Mouse (Mus musculus) CH12.LX (cell line): ENCODE measurements around the gene Chic2. TPM values are rescaled to one million over a fixed set of nuclear protein-coding genes. Genes with fewer than 3 reads are reported as not detected.

Experiments
- DNase-seq: peaks from one replicate; pipeline ENCODE4 v3.0.0-alpha.2; 2013; ENCODE audit errors: extremely low read depth
- H3K27ac ChIP-seq: 2 replicates; pipeline ENCODE4 v1.5.1; 2012; ENCODE audit warnings: low read depth, mild to moderate bottlenecking, control low read depth, moderate library complexity; ENCODE audit not compliant: insufficient read depth
- H3K27me3 ChIP-seq: replicated peaks from 2 replicates; pipeline ENCODE3; 2012; ENCODE audit warnings: inconsistent platforms
- H3K36me3 ChIP-seq, 2 experiments: replicated peaks in 1 of 2; 2 replicates each; pipeline versions ENCODE3 to v1.6.1; 2012; ENCODE audit warnings: inconsistent platforms in 1 of 2, low read length in 1 of 2, mild to moderate bottlenecking in 1 of 2, mixed read lengths in 1 of 2, moderate library complexity in 1 of 2; ENCODE audit not compliant: control insufficient read depth in 1 of 2, insufficient read depth in 1 of 2
- H3K4me1 ChIP-seq, 2 experiments: 2 replicates each; pipeline ENCODE4 v1.6.1; 2012; ENCODE audit warnings: inconsistent platforms in 1 of 2, moderate library complexity in 1 of 2; ENCODE audit not compliant: insufficient read depth in 2 of 2, control insufficient read depth in 1 of 2
- H3K4me2 ChIP-seq: 2 replicates; pipeline ENCODE4 v1.6.1; 2012; ENCODE audit warnings: low read depth, mild to moderate bottlenecking, control low read depth; ENCODE audit not compliant: poor library complexity, insufficient read depth, severe bottlenecking
- H3K4me3 ChIP-seq, 3 experiments: fragments of 150-350 bp in 1 of 3; sonication (generic) in 1 of 3; replicated peaks in 1 of 3; 2 replicates each; pipeline versions ENCODE3 to v1.5.1; 2011 to 2012; ENCODE audit warnings: low read depth in 2 of 3, low read length in 2 of 3, mild to moderate bottlenecking in 2 of 3, moderate library complexity in 2 of 3, control low read depth in 1 of 3, improper control_type of control experiment in 1 of 3, inconsistent platforms in 1 of 3, mixed read lengths in 1 of 3; ENCODE audit not compliant: poor library complexity in 1 of 3
- H3K79me2 ChIP-seq: replicated peaks from 2 replicates; pipeline ENCODE4 v1.6.1; 2012; ENCODE audit warnings: mild to moderate bottlenecking, moderate library complexity; ENCODE audit not compliant: control insufficient read depth, poor library complexity, insufficient read depth, severe bottlenecking; ENCODE audit errors: extremely low read depth
- H3K9ac ChIP-seq: 2 replicates; pipeline ENCODE4 v1.6.1; 2012; ENCODE audit warnings: low read depth, mild to moderate bottlenecking, control low read depth, moderate library complexity; ENCODE audit not compliant: insufficient read depth
- H3K9me3 ChIP-seq: replicated peaks from 2 replicates; pipeline ENCODE3; 2012; ENCODE audit warnings: low read length, inconsistent platforms, mixed read lengths
- BHLHE40 ChIP-seq: IDR thresholded peaks from 2 replicates; pipeline ENCODE4 v1.6.1; 2011; ENCODE audit warnings: mild to moderate bottlenecking, low read depth, low read length, improper control_type of control experiment
- CHD1 ChIP-seq: IDR thresholded peaks from 2 replicates; pipeline ENCODE4 v1.6.1; 2012; ENCODE audit warnings: low read depth, low read length, improper control_type of control experiment, inconsistent platforms
- CTCF ChIP-seq, 2 experiments: IDR thresholded peaks in 1 of 2; conservative IDR thresholded peaks in 1 of 2; 2 replicates each; pipeline ENCODE4 v1.5.1; 2011 to 2012; ENCODE audit warnings: low read depth in 2 of 2, low read length in 2 of 2, improper control_type of control experiment in 1 of 2, inconsistent platforms in 1 of 2, mild to moderate bottlenecking in 1 of 2, moderate library complexity in 1 of 2
- HCFC1 ChIP-seq: IDR thresholded peaks from 2 replicates; pipeline ENCODE4 v1.6.1; 2012; ENCODE audit warnings: low read depth, mild to moderate bottlenecking, inconsistent platforms, low read length, improper control_type of control experiment
- IRF4 ChIP-seq: IDR thresholded peaks from 2 replicates; pipeline ENCODE4 v1.6.1; 2014; ENCODE audit warnings: low read depth, mild to moderate bottlenecking, inconsistent platforms, low read length, improper control_type of control experiment
- JUND ChIP-seq: conservative IDR thresholded peaks from 2 replicates; pipeline ENCODE4 v1.6.1; 2011; ENCODE audit warnings: low read depth, low read length, improper control_type of control experiment
- MAFK ChIP-seq: IDR thresholded peaks from 2 replicates; pipeline ENCODE4 v1.6.1; 2011; ENCODE audit warnings: low read length, improper control_type of control experiment; ENCODE audit not compliant: insufficient replicate concordance
- MAX ChIP-seq: IDR thresholded peaks from 2 replicates; pipeline ENCODE4 v1.6.1; 2011; ENCODE audit warnings: low read length, improper control_type of control experiment
- MAZ ChIP-seq: IDR thresholded peaks from 2 replicates; pipeline ENCODE4 v1.6.1; 2012; ENCODE audit warnings: low read depth, mild to moderate bottlenecking, inconsistent platforms, low read length, improper control_type of control experiment, moderate library complexity
- MEF2A ChIP-seq: IDR thresholded peaks from 2 replicates; pipeline ENCODE4 v1.6.1; 2014; ENCODE audit warnings: low read depth, mild to moderate bottlenecking, inconsistent platforms, low read length, improper control_type of control experiment, borderline replicate concordance
- MXI1 ChIP-seq: IDR thresholded peaks from 2 replicates; pipeline ENCODE4 v1.6.1; 2011; ENCODE audit warnings: mild to moderate bottlenecking, low read depth, low read length, improper control_type of control experiment
- NELFE ChIP-seq: IDR thresholded peaks from 2 replicates; pipeline ENCODE4 v1.6.1; 2011; ENCODE audit warnings: low read depth, low read length, improper control_type of control experiment
- POLR2AphosphoS2 ChIP-seq: IDR thresholded peaks from 2 replicates; pipeline ENCODE4 v1.6.1; 2011; ENCODE audit warnings: low read depth, low read length, improper control_type of control experiment
- RAD21 ChIP-seq: IDR thresholded peaks from 2 replicates; pipeline ENCODE4 v1.6.1; 2011; ENCODE audit warnings: low read depth, mild to moderate bottlenecking, low read length, improper control_type of control experiment, moderate library complexity
- SIN3A ChIP-seq: IDR thresholded peaks from 2 replicates; pipeline ENCODE4 v1.6.1; 2012; ENCODE audit warnings: low read length, improper control_type of control experiment, inconsistent platforms
- UBTF ChIP-seq: IDR thresholded peaks from 2 replicates; pipeline ENCODE4 v1.6.1; 2012; ENCODE audit warnings: low read depth, mild to moderate bottlenecking, inconsistent platforms, low read length, improper control_type of control experiment, moderate library complexity
- USF1 ChIP-seq: IDR thresholded peaks from 2 replicates; pipeline ENCODE4 v1.6.1; 2014; ENCODE audit warnings: low read depth, mild to moderate bottlenecking, inconsistent platforms, low read length, improper control_type of control experiment
- USF2 ChIP-seq: conservative IDR thresholded peaks from 2 replicates; pipeline ENCODE4 v1.6.1; 2011; ENCODE audit warnings: low read depth, low read length, improper control_type of control experiment
- ZC3H11A ChIP-seq: IDR thresholded peaks from 2 replicates; pipeline ENCODE4 v1.6.1; 2012; ENCODE audit warnings: low read depth, mild to moderate bottlenecking, inconsistent platforms, low read length, improper control_type of control experiment
- ZNF384 ChIP-seq: IDR thresholded peaks from 2 replicates; pipeline ENCODE4 v1.6.1; 2012; ENCODE audit warnings: low read depth, low read length, improper control_type of control experiment, inconsistent platforms
- dilution Hi-C: fragments of 300-500 bp; cut with MboI; formaldehyde crosslinking; loops from 2 replicates; pipeline ENCODE4 v1.14.3; 2020; ENCODE audit warnings: low sequenced_read_pairs; ENCODE audit not compliant: extremely low pct_unique_long_range_greater_than_20kb, extremely low pct_ligation_motif_present
- in situ Hi-C: fragments of 300-500 bp; cut with MboI; formaldehyde crosslinking; loops from 3 replicates; pipeline ENCODE4 v1.14.3; 2019; ENCODE audit warnings: low sequenced_read_pairs, low pct_ligation_motif_present, low pct_unique_long_range_greater_than_20kb, mixed read lengths
- polyA plus RNA-seq: library from polyadenylated mRNA; unstranded; fragments of >175 nt; gene quantifications from 2 replicates; pipeline ENCODE4 v1.2.1, GENCODE M21; 2012; ENCODE audit warnings: low read depth; ENCODE audit not compliant: insufficient read length
- total RNA-seq, 2 experiments: library from RNA; depleted of rRNA; stranded (reverse); fragments of 300-350 nt in 1 of 2; fragments of >200 nt in 1 of 2; gene quantifications; 2 replicates each; pipeline ENCODE4 v1.2.3; 2012 to 2014

The Chic2 gene
- total and polyA plus RNA-seq, 3 experiments: 28.2 to 41.6 (median 40.8) TPM

GRCm38 (mm10) chr5:74956335-74956734 lies 88.2 kb downstream of the Chic2 start:
- H3K9me3 ChIP-seq: no peaks in the 10 kb centered on the region
- H3K4me2 ChIP-seq: no peak overlapping the region
- peaks cover 1% of the 10 kb centered on the region for H3K27me3 ChIP-seq
- H3K9ac ChIP-seq: no peak overlapping the region
- TF ChIP-seq JUND (no peak), MAZ (no peak), ZC3H11A (no peak), CTCF (conservative IDR thresholded peaks at IDR 0.05 in 1 of 2, IDR thresholded peaks at IDR 0.05 in 1 of 2; ENCODE audit: low read depth in 2 of 2, low read length in 2 of 2) (no peak), CHD1 (no peak), IRF4 (no peak), MXI1 (no peak), SIN3A (no peak), NELFE (no peak), RAD21 (no peak), MAFK (no peak), MAX (no peak)
- H3K4me1 ChIP-seq: peaks cover 0 to 13% of the 10 kb centered on the region in 2 experiments; a peak in 2 of 4 replicates
- in situ Hi-C loops (no loop called here), dilution Hi-C loops (no loop called here)
- no peaks in the 10 kb centered on the region for H3K79me2 ChIP-seq
- H3K27ac ChIP-seq: no peak overlapping the region
- no peak overlapping the region for H3K4me3 ChIP-seq
- H3K36me3 ChIP-seq: no peaks in the 10 kb centered on the region
- DNase-seq: no peak

DNA sequence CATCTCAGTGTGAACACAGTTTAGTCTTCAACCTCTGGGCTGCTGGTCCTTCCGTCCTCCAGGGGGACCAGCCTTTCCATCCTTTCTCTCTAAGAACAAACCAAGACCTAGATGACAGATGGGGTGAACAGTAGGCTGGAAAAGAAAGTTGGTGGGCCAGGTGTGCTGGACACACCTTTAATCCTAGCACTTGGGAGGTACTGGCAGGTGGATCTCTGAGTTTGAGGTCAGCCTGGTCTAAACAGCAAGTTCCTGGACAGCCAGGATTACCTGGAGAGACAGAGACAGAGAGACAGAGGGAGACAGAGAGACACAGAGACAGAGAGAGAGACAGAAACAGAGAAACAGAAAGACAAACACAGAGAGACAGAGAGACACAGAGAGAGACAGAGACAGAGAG lies 89.0 kb downstream of the Chic2 start:
- H3K9me3 ChIP-seq: no peaks in the 10 kb centered on the region
- no peaks in the 10 kb centered on the region for H3K79me2 ChIP-seq
- no peaks in the 10 kb centered on the region for H3K36me3 ChIP-seq
- in situ Hi-C loops (no loop called here), dilution Hi-C loops (no loop called here)
- H3K4me2 ChIP-seq: no peak overlapping the region
- peaks cover 1% of the 10 kb centered on the region for H3K27me3 ChIP-seq
- H3K4me1 ChIP-seq: peaks cover 0 to 13% of the 10 kb centered on the region in 2 experiments; a peak in 2 of 4 replicates
- no peak overlapping the region for H3K27ac ChIP-seq
- no peak overlapping the region for H3K4me3 ChIP-seq
- DNase-seq: no peak
- H3K9ac ChIP-seq: no peak overlapping the region
- TF ChIP-seq MAFK (no peak), USF1 (no peak), HCFC1 (no peak), BHLHE40 (no peak), UBTF (no peak), MEF2A (no peak), POLR2AphosphoS2 (no peak), ZNF384 (no peak), USF2 (no peak), RAD21 (no peak)
